Mouse (Mus musculus) embryonic stem cell, embryonic (primary cell): ENCODE results near the gene Cntrl.

ENCODE experiments used
- CTCF ChIA-PET, 4 experiments: fragments of 300-600 bp in 2 of 4; fragments of 350-600 bp in 2 of 4; sonication (Branson Sonifier 250); formaldehyde crosslinking; loops; one replicate each; lab custom pipeline; 2022; ENCODE audit warnings: inconsistent platforms in 2 of 4; lab: Charles Lee
- POLR2A ChIA-PET, 4 experiments: fragments of 300-600 bp in 2 of 4; fragments of 350-600 bp in 2 of 4; sonication (Branson Sonifier 250); formaldehyde crosslinking; loops; one replicate each; lab custom pipeline; 2022; ENCODE audit warnings: antibody characterized with exemption in 4 of 4, inconsistent platforms in 1 of 4; lab: Charles Lee

Gene Cntrl

DNA sequence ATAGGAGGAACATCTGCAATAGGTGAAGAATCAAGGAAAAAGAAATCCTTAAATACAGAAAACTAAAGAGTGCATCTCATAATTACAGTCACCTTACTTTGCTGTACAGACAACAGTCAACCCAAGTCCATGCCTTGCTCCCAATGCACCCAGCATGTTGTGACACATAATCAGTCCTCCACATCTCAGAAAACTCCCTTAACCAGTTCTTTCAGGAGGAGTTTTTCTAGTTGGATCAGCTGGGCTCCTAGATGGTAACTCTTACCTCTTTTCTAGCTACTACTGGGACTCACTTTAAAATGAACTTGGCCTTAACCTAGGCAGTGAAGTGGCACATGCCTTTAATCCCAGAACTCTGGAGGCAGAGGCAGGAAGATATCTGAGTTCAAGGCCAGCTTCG lies 84.7 kb downstream of the Cntrl start:
- ChIA-PET CTCF (no interaction called here), POLR2A (interaction anchor here in 3 of 4 experiments (0.6 to 1.1 kb wide), 3 partner anchors 23 to 62 kb away, joined by 3 to 4 read pairs (median 3); no protein-coding TSS in a partner anchor)

- ChIA-PET CTCF (interaction anchor here (0.6 to 1.0 kb wide), 4 partner anchors 18 to 184 kb away, joined by 3 read pairs; no protein-coding TSS in a partner anchor), POLR2A (interaction anchor here in 2 of 4 experiments (0.6 to 1.5 kb wide), 8 partner anchors 8 to 480 kb away, joined by 3 to 15 read pairs (median 3); partner anchors contain the start of genes Cntrl (in 1 of the 2) and Hspa5 (in 1 of the 2))
Measured at GRCm38 (mm10) chr2:35195626-35196544, 86.6 kb downstream of the Cntrl start.

DNA sequence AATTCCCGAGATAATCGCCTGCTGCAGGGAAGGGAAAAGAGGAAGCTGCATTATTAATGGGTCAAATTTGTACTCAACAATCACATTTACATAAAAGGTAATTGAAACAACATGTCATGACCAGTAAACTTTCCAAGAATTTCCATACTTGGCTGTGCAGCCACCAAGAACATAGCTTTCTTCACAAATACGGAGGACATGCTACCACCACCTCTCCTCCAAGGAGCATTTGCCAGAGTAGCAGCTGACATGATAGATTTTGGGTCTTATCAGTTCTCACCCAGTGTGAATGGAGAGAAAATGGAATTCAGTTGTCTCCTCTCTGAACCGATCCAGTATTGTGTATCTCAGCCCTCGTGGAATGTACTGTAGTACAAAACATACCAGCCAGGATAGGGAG lies 90.2 kb downstream of the Cntrl start:
- ChIA-PET CTCF (interaction anchor here in 3 of 4 experiments (0.9 to 1.1 kb wide), 5 partner anchors 15 to 398 kb away, joined by 3 to 5 read pairs (median 3); no protein-coding TSS in a partner anchor), POLR2A (interaction anchor here in 3 of 4 experiments (0.5 to 2.9 kb wide), 19 partner anchors 10 to 303 kb away, joined by 3 to 11 read pairs (median 3); partner anchors contain the start of gene Cntrl (in 2 of the 3))

DNA sequence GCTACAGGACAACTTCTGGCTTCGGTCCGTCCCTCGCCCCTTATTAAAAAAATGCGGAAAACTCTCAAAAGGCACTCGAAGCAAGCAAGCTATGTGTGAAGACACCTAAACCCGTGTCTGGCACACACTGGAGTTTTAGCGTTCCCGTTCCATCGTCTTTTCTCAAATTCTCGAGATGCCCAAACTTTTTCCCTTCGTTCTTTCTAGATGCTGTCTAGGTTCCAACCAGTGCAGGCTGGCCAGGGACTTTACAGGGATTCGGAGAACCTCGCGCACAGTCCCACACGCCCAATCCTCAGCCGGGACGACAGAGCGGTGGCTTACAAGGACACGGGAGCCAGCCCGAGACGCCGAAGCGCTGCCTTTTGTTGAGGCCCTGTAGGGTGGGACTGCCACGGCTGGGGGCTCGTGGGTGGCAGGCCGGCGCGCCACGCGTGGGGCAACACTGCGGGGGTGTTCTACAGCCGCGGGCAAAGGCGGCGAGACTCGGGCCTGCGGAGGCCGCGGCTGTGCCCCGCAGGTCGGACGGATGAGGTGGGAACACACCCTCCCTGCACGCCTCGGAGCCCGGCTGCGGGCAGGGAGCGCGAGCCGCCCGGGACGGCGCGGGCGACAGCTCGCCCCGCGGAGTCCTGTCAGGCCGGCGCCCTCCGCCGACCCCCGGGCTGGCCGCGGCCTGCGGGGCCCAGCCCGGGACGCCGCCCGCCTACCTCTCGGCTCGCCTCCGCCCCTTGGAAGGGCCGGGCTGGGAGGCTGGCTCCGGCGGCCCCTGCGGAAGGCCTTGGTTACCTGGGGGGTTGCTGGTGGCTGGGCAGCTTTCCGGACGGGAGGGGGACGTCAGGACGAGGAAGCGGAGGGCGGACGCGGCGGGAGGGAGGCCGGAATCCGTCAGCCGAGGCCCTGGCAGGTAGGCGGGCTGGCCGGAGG lies 90.9 kb downstream of the Cntrl start:
- CTCF ChIA-PET = interaction anchor here in 2 of 4 experiments (0.9 to 1.3 kb wide), 5 partner anchors 14 to 398 kb away, joined by 3 to 4 read pairs (median 3); no protein-coding TSS in a partner anchor
- POLR2A ChIA-PET = interaction anchor here in 3 of 4 experiments (0.6 to 2.9 kb wide), 14 partner anchors 10 to 303 kb away, joined by 3 to 11 read pairs (median 4); partner anchors contain the start of gene Cntrl (in 1 of the 3)

DNA sequence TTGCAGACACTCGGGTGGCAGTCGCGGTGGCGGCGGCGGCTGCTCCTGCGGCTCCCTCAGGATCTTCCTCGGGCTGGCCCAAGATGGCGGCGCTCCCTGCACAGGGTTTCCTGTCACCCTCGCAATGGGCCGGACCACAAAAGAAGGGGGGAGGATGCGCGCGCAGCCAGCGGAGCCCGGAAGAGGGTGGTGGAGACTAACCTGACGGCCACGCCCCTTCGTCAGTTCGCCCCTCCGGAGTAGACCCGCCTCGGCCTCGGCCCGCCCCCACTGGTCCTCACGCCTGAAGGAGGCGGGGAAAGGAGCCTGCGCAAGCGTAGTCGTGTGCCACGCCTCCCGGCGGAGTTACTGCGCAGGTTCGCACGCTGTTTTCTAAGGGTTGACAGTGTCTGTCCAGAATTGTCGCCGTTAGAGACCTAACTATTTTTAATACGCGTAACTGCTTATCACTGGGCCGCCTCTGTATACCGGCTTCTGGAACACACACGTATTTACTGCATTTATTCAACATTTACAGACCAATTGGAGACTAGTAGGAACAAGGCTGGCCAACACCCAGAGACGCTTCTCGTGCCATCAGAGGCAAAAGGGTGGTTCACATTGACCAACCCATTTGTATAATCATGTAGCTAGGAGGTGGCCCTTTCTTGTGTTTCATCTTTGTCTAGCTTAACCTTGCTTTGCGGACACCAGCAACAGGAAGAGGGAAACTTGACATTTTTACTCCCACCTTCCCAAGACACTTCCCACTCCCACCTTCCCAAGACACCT lies 91.8 kb downstream of the Cntrl start, which contains the start of gene Rab14:
Rab14 (minus strand) TSS at position 223 of the 771 bp plus-strand sequence.
- CTCF ChIA-PET = interaction anchor here in 2 of 4 experiments (1.1 to 1.3 kb wide), 2 partner anchors 14 kb away, joined by 4 read pairs; no protein-coding TSS in a partner anchor
- POLR2A ChIA-PET = interaction anchor here in 2 of 4 experiments (0.6 to 2.9 kb wide), 8 partner anchors 11 to 1167 kb away, joined by 3 to 11 read pairs (median 3); no protein-coding TSS in a partner anchor

- ChIA-PET POLR2A (interaction anchor here in 1 of 4 experiments (0.8 to 1.8 kb wide), 2 partner anchors 11 to 72 kb away, joined by 3 to 4 read pairs; no protein-coding TSS in a partner anchor), CTCF (interaction anchor here in 1 of 4 experiments (0.5 kb wide), 1 partner anchor 194 kb away, joined by 15 read pairs; no protein-coding TSS in a partner anchor)
Measured at GRCm38 (mm10) chr2:35203729-35204128, 94.4 kb downstream of the Cntrl start.

DNA sequence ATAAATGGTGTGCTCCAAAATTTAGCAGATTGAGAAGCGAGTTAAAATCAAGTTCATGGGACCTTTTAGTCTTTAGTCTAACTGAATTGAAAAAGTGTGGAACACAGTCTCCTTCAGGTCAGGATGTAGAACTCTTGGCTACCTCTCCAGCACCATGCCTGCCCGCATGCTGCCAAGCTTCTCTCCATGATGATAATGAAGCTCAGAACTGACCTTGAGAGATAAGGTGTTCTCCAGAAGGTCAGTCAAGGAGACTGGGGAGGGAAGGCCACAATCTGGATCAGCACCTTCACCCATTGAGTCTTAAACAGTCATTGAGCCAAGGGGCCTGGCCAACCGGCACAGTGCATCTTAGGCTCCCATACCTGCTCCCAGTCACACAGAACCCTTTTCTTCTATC lies 97.5 kb downstream of the Cntrl start:
- POLR2A ChIA-PET = interaction anchor here in 1 of 4 experiments (0.6 to 1.4 kb wide), 3 partner anchors 10 to 471 kb away, joined by 3 to 4 read pairs (median 3); no protein-coding TSS in a partner anchor
- CTCF ChIA-PET = no interaction called here

DNA sequence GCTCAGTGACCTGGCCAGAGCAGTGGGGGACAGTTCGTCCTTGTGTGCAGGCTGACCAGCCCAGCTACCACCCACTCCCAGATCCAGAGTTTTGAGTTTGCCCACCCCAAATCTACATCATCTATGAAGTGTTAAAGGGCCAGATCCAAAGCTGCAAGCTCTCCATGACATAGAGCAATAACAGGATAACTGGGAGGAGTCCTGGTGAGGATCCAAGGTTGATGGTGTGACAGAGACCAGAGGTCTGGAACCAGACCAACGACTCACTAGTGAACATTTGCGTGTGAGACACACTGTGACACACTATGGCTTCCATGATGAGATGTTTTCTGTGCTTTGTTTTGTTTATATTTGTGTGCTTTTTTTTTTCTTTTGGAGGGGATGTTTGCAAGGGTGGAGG lies 98.8 kb downstream of the Cntrl start:
- ChIA-PET CTCF (no interaction called here), POLR2A (interaction anchor here in 1 of 4 experiments (1.2 kb wide), 1 partner anchor 17 kb away, joined by 3 read pairs; no protein-coding TSS in a partner anchor)

GRCm38 (mm10) chr2:35208931-35209665 lies 99.8 kb downstream of the Cntrl start:
- ChIA-PET CTCF (no interaction called here), POLR2A (no interaction called here)

DNA sequence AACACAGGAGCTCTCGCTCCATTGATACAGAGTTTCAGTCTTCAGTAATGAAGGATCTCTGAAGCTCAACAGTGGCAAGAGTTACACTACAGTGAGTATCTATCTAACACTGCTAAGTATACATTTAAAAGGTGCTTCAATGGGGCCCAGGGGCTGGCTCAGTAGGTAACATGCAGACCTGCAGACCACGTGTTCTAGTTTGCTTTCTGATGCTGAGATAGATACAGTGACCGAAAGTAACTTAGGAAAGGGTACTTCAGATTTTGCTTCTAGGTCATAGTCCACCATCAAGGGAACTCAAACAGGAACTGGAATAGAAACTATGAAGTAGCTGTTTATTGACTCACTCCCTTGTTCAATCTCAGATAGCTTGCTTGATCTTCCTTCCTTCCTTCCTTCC lies 102.4 kb downstream of the Cntrl start:
- CTCF ChIA-PET = interaction anchor here in 1 of 4 experiments (0.9 kb wide), 1 partner anchor 186 kb away, joined by 3 read pairs; the partner anchor contains the start of gene 4930402F06Rik
- POLR2A ChIA-PET = no interaction called here

DNA sequence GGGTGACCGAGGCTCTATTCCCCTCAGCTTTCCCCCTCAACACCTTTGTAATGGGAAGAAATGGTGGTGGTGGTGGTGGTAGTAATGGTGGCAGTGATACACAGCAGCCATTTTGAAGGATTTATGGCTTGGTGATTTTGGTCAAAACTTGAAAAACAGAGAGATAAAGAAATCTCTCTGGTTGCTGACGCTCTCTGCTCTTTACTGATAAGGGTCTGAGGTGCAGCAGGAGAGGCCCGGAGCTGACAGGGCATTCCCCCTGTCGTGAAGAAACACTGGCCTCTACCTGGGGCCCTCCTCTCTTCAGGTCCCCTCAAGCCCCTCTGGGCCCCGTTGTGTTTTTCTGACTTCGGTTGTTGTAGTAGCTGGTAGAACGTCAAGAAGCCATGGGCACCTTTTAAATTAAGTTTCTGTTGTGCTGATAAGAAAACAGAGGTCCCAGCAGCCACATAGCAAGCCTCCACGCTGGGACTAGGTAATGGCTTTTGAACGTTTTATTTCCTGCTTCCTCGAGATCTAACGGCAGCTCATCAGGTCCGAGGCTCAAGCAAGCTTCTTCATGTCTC lies 104.1 kb downstream of the Cntrl start:
- ChIA-PET POLR2A (interaction anchor here in 1 of 4 experiments (2.3 kb wide), 1 partner anchor 53 kb away, joined by 5 read pairs; no protein-coding TSS in a partner anchor), CTCF (interaction anchor here (0.6 to 2.8 kb wide), 8 partner anchors 15 to 185 kb away, joined by 3 to 34 read pairs (median 6); partner anchors contain the start of genes 4930402F06Rik (in 1 of the 4) and Cntrl (in 1 of the 4))

DNA sequence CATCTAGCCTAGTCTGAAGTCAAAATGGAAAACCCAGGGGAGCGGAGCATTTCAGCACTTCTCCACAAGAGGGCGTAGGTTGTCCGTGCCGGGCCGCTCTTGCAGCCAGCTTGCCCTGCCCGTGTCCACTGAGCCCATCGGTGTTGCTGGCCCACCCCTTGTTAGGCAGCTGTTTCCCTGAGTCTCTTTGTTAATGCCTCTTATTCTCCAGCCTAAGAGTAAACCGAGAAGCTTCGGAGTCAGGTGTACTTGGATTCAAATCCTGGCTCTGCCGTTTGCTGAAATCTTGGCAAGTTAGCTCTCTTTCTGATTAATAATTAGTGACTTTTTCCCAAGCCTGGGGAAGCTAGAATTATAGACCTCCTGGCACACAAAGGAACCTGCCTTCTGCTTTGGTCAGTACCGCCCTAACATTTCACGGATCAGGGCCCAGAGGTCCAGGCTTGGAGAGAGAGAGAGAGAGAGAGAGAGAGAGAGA lies 105.6 kb downstream of the Cntrl start:
- ChIA-PET CTCF (interaction anchor here (0.5 to 2.9 kb wide), 65 partner anchors 8 to 1983 kb away, joined by 3 to 34 read pairs (median 4); partner anchors contain the start of genes 4930402F06Rik (in 2 of the 4), Gsn (in 2 of the 4), Stom (in 2 of the 4) and Cntrl (in 1 of the 4)), POLR2A (interaction anchor here in 3 of 4 experiments (0.5 to 2.3 kb wide), 17 partner anchors 11 to 476 kb away, joined by 3 to 9 read pairs (median 3); partner anchors contain the start of genes Stom (in 2 of the 3), 4930402F06Rik (in 1 of the 3) and Hspa5 (in 1 of the 3))

GRCm38 (mm10) chr2:35215363-35215762 lies 106.1 kb downstream of the Cntrl start:
- ChIA-PET CTCF (interaction anchor here (0.5 to 2.9 kb wide), 60 partner anchors 8 to 1983 kb away, joined by 3 to 34 read pairs (median 4); partner anchors contain the start of genes 4930402F06Rik (in 2 of the 4), Gsn (in 2 of the 4), Stom (in 2 of the 4) and Rab14 (in 1 of the 4)), POLR2A (interaction anchor here in 3 of 4 experiments (0.6 to 2.3 kb wide), 15 partner anchors 10 to 444 kb away, joined by 3 to 9 read pairs (median 4); partner anchors contain the start of genes Stom (in 2 of the 3), 4930402F06Rik (in 1 of the 3) and Hspa5 (in 1 of the 3))

GRCm38 (mm10) chr2:35216701-35217100 lies 107.4 kb downstream of the Cntrl start:
- ChIA-PET CTCF (interaction anchor here in 3 of 4 experiments (0.6 to 2.9 kb wide), 3 partner anchors 49 to 207 kb away, joined by 3 to 12 read pairs (median 3); no protein-coding TSS in a partner anchor), POLR2A (interaction anchor here in 1 of 4 experiments (1.9 kb wide), 1 partner anchor 12 kb away, joined by 5 read pairs; no protein-coding TSS in a partner anchor)

- CTCF ChIA-PET = no interaction called here
- POLR2A ChIA-PET = no interaction called here
Measured at GRCm38 (mm10) chr2:35218736-35219135, 109.4 kb downstream of the Cntrl start.
